Mouse (Mus musculus) left cerebral cortex, adult 8-10 months (tissue): ENCODE results near the gene Atp5f1. TPM values are rescaled to one million over a fixed set of nuclear protein-coding genes. Genes with fewer than 3 reads are reported as not detected.
"Not testable (repeated sequence)": the region's sequence is repeated elsewhere in the genome, so short reads cannot be mapped to it uniquely, and the experiment has no call there.

Experiments used
- DNase-seq, 2 experiments: peaks; one replicate each; pipeline ENCODE4 v3.0.0; 2022; ENCODE audit warnings: low spot score in 2 of 2
- total RNA-seq, 4 experiments: library from RNA; stranded (reverse); gene quantifications; 2 replicates each; pipeline ENCODE4 v1.2.4; 2022

Gene Atp5f1
- total RNA-seq = 100 to 1,000 TPM; 248 to 269 (median 257) TPM

DNA sequence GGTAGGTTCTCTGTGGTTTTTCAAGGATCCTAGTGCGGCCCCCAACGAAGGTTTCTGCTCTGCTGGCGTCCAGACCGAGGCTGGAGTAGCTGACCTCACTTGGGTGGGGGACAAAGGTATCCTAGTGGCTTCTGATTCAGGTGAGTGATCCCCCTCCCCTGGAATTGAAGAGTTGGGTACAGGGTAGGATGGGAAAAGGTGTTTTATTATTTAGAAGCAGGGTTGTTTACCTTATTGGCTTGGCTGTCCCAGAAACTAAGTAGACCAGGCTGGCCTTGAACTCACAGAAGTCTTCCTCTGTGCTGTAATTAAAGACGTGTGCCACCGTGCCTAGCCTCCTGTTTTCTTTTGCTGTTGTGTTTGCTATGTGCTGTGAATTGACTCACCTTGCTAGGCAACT, at the start of gene Atp5f1:
Gene Atp5f1, minus strand, starts transcription at position 101 of the 400 bp plus-strand sequence.
- no peak for DNase-seq

DNA sequence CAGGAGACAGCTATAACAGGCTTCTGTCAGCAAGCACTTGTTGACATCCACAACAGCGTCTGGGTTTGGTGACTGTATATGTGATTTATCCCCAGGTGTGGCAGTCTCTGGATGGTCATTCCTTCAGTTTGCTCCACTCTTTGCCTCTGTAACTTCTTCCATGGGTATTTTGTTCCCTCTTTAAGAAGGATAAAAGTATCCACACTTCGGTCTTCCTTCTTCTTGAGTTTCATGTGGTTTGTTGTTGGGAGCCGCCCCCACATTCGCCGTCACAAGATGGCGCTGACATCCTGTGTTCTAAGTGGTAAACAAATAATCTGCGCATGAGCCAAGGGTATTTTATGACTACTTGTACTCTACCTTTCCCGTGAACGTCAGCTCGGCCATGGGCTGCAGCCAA, 43.5 kb upstream of the Atp5f1 start:
- DNase-seq = not testable (repeated sequence)

DNA sequence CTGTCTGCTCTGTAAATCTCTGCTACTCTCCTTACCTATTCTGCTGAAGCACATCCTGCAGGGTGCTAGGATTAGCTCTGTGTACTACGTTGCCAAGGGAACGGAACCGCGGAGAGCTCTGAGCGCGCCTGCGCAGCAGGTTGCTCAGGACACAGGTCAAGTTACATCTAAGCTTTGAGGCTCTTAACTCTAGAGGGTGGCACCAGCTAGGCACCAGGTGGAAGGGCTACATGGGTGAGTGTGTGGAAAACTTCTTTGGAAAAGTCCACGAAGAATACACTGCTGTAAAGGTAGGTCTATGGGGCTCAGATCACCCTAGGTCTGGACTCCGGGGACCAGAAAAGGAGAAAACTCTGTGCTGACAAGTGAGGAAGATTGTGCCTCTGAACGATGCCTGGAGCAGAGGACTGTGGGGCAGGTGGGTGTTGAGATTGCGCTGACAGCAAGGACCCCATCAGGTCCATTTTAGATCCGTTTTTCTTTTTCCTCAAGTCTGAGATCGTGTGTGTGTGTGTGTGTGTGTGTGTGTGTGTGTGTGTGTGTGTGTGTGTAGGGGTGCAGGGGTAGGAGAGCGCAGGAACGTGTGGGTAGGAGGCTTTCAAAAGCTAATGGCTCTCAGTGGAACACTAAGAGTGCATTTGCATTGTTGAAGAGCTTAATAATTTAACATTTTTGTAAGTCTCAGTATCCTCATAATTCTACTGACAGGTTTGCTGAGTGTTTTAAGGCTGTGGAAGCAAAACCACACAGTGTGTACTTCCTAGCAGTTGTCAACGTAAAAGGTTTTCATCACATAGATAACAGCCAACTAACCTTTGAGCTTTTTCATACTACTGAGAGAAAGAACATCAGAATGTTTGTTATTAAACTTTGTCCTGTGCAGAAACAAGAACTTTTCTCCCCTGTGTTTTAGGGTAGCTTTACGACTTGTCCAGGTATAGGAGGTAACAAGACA, 41.8 kb upstream of the Atp5f1 start:
- peak; percentile 7 to 38 for DNase-seq

DNA sequence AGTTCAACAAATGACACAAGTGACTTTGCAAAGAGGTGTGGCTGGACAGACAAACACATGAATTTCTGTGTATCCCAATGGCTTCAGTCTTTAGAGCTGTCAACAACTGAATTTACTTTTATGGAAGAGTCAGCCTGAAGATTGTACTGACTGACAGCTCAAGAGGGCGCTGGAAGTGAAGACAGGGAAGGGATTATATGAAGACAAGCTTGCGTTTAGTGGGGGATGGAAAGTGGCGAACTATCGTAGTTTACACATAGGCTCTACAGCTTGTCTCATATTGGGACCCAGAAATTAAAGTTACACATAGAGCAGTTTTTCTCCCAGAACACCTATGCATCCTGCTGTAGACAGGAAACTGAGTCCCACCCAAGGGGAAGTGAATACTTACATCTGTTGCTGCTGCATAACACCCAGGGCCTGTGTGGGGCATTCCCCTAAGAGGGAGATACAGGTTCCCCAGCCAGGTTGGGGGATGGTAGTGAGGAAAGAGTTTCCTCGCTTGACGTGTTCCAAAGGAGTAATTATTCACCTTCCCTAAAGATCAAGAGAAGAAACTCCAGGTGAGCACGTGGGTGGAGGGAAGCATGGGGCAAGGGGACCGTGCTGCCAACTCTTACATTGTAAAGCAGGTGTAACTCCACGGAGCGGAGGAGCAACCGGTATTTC, 40.9 kb upstream of the Atp5f1 start:
- peak in 1 of 2 experiments; percentile 5 for DNase-seq

DNA sequence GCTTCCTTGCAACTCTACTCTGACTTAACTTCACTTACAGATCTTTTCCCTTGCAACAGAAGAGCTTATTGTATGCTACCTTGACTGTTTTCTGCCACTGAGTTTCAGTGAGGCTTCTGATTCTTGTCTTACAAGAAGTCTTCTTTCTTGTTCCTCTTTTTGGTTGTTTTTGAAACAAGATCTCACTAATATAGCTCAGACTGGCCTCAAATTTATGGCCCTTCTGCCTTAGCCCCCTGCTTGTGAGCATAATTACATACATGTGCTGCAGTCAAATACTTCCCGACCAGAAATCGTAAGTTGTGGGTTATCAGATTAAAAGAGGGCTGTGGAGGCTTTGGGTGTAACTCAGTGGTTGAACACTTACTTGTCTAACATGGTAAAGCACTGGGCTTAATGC, 34.8 kb upstream of the Atp5f1 start:
- DNase-seq = no peak

DNA sequence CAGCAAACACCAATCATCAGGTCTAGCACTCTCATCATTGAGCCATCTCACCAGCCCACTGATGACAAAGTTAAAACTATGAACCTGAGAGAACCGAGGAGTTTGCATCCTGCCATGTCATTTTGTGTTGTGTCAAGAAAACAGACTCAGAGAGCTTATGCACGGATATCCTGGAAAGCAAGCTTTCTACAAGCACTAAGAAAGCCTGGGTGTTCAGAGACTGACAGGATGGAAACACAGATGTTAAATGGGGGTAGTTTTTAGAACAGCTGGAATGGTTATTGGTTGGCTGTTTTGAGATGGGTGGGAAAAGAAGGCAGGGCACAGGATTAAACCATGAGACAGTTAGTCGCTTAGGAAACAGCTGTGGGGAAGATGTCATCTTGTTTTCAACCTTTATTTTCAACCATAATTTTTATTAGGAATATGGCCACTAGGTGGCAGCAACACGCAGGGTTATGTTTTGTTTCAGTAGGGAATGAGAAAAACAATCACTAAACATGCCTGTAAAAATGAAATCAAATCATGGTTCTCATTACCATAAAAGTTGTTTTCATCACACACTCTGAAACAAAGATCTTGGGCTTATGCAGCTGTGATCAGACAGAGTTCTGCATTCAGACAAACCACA, 31.9 kb upstream of the Atp5f1 start:
- peak in 1 of 2 experiments; percentile 14 for DNase-seq

DNA sequence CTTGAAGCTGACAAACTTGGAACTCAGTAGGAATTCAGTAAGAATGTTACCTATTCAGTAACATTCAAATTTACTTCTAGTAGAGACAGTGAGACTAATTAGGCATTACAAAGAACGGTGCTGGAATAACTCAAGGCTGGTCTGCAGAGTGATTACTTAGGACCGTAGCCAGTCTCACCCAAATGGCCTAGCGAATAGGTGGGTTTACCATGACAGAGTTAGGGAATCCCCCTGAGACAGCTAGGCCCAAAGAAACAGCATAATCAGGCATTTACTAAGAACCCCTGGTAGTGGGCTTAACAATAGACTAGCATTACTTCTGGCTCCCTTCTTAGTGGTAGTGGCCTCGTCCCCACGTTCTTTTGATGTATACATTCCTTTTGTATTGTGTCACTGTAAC, 29.7 kb upstream of the Atp5f1 start:
- DNase-seq = not testable (repeated sequence)

DNA sequence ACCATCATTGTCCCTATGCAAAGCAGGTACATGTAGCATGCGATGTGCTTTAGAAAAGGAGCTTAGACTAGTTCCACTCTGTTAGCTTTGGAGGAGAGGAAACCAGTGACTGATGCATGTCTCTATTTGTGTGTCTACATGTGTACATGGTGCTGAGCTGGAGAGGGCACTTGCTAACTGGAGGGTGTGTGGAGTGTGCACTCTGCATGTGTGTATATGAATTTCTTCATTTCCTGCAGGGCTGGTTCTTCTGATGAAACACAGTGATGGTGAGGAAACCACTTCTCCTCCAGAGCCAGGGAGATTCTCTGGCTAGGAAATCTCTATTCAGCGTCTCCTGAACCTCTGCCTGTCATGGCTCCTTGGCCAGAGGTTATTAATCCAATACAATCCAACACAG, 14.3 kb upstream of the Atp5f1 start:
- no peak for DNase-seq

DNA sequence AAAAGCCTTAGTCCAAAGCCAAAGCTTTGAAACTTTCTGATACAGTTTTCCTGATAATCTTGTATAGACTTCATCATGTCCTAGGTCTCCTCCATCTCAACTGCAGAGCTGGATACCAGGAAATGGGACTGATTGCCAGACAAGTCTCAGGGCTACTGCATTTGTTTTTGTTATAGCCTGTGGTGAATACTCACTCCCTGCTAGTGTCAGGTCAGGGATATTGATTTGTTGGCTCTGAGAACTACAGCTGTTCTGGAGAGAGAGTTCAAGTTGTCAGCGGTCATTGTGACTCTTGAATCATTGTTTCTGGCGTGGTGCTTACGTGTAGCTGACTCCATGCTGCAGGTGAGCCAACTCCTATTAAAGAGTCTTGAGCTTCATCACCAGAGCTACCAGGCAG, 13.5 kb upstream of the Atp5f1 start, which contains the start of gene Ovgp1:
Gene Ovgp1, plus strand, starts transcription at position 301 of the 400 bp plus-strand sequence.
- DNase-seq = no peak

DNA sequence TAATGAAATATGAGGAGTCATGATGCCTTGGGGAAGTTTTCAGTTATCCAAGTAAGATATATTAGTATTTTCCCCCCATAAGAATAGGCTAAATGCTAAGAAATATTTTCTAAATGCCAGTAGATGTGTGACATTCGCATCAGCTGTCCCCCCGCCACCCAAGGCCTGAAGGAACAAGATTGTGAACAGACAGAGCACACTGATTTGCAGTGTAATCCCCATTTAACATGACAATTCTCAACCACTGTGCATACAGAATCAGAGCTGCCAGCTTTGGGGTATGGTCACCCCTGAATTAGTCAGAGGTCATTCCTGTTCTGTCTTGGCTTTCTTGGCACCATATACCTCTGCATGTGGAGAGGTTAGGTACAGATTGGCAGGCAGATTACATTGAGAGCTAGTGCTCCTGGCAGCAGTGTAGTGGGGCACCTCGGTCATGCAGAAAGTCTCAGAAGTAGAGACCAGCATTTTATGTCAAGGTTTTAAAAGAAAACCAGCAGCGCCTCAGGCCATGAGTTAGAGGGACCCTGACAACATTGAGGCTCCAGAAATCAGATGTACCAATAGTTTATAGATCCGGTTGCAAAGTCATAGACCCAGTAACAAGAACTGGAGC, 12.0 kb upstream of the Atp5f1 start:
- no peak for DNase-seq

DNA sequence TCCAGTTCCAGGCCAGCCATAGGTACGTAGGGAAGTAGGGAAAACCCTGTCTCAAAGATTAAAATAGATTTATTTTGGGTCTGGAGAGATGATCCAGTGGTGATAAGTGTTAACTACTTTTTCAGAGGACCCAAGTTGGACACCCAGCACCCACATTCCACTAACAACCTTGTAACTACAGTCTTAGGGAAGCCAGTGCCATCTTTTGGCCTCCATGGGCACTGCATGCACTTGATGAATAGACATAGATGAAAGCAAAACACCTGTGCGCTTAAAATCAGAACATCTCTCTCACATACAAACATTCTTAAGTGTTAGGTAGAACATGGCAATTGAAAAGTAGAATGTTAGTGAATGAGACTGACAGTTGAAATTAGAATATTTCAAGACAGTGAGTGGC, 801 bp upstream of the Atp5f1 start:
- no peak for DNase-seq

DNA sequence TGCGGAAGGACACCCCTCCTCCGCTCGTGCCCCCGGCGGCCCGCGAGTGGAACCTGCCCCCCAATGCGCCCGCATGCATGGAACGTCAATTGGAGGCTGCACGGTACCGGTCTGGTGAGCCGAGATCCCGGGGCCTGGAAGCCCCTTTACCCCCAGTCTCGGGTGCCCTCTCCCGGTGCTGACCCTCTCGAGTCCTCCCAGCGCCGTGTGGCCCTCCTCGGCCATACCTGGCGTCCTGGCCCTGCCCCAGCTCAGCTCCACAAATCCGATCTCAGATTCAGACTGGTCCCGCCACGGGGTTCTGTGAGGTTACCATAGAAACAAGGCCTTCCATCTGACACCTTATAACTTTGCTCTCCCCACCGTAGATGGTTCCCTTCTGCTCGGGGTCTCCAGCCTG, 314 bp downstream of the Atp5f1 start:
- DNase-seq = peak in 1 of 2 experiments; percentile 10

DNA sequence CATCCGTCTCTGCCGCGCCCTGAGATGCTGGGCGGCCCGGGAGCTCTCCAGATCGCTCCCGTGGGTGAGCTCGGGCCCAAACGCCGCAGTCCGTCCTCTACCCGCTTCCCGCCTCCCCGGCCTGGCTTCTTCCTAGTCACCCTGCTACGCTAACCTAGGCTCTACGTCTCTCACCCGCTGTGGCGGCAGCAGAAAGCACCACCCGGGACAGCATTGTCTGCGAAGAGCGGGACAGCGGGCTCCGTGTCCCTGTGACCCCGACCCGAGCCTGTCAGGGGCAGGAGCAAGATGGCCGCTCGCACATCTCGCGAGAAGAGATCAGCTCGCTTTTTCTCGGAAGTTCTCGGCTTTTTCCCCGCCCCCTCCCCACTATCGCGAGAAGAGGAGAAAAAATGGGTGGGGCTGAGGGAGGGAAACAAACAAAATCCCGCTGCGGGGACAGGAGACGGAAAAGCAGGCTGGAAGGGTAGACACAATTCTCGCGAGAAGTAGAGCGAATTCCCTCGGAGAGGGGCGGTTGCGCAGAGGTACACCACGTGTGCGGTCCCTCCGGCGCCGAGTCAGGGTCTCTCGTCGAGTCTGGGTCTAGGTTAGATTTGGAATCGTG, 822 bp downstream of the Atp5f1 start, which contains the start of gene Wdr77:
Gene Wdr77, plus strand, starts transcription at position 396 of the 607 bp plus-strand sequence.
- peak; percentile 93 to 95 for DNase-seq

DNA sequence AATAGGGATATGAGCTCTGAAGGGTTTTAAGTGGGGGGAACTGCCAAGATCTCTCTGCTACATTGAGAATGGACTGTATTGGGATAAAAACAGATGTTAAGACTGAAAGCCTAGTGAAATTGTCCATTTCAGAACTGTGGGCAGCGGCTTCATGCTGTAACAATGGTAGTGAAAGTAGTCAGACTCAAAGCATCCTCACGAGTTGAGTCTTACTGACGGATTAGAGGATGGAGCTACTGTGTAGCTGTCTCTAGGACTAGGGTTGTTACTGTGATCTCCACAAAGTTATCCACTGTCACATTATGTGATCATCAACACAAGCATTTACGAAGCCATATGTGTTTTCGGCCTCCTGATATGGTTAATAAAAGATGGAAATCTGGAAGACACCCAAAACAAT, 1.7 kb downstream of the Atp5f1 start:
- no peak for DNase-seq

DNA sequence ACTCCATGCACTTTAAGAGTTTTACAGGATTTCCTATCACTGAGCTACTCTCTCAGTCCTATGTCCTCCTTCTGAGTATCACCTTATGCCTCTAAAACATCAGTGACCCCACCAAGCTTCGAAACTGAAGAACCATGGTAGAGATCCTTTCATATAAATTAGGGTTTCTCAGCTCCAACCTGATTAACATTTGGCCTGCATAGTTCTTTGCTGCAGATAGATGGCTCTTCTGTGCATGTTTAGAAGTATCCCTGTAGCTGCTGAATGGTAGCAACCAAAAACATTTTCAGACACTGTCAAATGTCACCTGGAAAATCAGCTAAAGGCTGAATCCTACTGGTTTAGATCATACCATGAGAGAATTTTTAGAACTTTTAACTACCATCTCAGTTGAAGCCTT, 2.7 kb downstream of the Atp5f1 start:
- no peak for DNase-seq

DNA sequence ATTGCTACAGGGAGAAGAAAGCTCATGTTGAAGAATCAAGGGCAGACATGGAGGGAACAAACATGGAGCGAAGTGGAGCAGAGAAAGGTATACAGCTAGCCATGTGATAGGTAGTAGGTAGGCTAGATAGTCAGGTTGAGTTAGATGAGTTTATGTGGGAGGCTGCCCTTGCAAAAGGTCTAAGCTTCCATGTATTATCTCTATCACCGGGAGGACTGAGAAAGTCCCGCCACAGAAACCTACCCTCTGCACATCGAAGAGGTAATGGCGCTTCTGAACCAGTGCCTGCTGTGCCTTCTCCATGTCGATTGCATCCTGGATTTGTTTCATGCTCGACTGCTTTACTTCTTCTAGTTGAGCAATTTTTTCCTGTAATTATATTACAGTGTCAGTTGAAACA, 8.6 kb downstream of the Atp5f1 start:
- no peak for DNase-seq

DNA sequence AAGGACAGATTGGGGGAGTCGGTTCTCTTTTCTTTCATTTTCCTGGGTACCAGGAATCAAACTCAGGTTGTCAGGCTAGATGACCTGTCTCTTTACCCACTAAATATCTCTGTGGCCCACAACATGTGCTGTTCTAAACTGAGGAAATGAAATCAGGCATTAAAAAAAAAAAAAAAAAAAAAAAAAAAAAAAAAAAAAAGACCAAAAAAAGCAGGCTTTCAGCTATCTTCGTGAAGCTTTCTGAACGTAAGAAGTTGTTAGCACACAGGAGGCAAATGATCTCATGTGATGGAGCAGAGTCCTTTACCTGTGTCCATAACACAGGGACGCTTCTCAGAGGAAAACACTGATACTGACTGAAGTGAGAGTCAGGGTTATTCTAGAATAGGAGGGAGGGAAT, 23.8 kb downstream of the Atp5f1 start:
- DNase-seq = no peak

DNA sequence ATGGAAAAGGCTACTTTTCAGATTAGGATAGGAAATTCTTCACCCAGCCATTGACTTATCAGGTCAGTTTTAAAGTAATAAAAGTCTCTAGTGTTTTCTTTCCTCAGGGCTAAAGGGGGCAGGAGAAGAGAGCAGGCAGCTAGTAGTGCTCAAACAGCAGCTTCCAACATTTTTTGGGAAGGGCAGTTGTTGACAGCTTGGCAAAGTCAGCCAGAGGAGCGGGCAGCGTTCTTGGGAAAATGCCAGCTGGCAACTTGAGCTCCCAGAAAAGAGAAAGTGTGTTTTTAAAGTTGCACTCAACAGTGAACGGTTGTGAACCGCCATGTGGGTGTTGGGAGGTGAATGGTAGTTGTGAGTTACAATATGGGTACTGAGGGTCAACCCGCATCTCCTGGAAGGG, 24.9 kb downstream of the Atp5f1 start:
- DNase-seq = no peak

DNA sequence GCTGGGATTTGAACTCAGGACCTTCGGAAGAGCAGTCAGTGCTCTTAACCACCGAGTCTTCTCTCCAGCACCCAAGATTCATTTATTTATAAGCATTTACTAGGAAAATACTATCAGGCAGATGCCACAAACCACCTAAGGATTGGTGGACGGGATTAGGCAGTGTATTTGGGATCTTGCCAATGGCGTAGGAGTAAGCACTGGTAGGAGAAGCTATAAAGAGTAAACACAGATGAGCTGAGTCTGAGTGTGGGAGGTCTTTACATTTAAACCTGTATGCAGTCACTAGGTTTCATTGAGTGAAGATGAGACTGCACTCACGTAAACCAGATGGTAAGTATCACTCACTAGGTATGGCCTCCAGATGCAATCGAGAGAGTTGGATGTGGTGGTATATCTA, 26.0 kb downstream of the Atp5f1 start:
- DNase-seq = peak in 1 of 2 experiments; percentile 17

DNA sequence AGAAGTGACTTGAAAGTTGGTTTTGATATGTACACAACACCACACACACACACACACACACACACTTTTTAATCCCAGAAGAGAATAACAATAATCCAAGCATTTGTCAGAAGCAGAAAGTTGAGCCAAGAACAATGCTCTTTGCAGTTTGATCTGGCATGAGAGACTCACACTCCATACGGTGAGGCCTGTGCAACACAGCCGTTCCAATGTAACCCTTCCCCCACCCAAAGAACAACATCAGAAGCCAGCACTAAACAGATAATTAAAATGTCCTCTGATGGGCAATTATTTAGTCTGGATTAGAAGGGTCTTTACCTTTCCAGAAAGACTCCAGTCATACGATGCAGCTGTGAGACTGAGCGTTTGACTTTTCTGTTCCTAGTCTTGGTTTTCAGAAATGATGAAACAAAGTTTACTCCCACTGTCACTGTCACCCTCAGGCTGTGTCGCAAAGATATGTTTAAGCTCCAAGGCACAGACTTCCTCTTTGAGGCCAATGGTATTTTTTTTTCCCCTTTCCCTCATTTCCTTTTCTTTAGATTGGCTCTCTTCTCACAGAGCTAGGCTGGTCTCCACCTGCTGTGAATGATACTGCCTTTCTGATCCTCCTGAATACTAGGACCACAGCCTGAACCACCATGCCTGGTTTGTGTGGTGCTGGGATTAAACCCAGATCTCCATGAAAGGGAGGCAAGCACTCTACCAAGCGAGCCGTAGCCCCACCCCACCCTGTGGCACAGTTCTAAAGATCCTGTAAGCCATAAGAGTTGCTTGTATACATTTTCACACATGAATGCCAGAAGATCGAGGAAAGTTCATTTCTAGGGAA, 27.4 kb downstream of the Atp5f1 start, which contains the start of gene I830077J02Rik:
Gene I830077J02Rik, minus strand, starts transcription at position 425 of the 832 bp plus-strand sequence.
- no peak for DNase-seq
